Mouse (Mus musculus) urinary bladder, adult 18-20 months (tissue): ENCODE data around the gene Epb41l4b.

ENCODE experiments used
- DNase-seq, 2 experiments: peaks; one replicate each; pipeline ENCODE4 v3.0.0; 2022; ENCODE audit warnings: low spot score in 2 of 2, mixed read lengths in 2 of 2

Gene Epb41l4b

DNA sequence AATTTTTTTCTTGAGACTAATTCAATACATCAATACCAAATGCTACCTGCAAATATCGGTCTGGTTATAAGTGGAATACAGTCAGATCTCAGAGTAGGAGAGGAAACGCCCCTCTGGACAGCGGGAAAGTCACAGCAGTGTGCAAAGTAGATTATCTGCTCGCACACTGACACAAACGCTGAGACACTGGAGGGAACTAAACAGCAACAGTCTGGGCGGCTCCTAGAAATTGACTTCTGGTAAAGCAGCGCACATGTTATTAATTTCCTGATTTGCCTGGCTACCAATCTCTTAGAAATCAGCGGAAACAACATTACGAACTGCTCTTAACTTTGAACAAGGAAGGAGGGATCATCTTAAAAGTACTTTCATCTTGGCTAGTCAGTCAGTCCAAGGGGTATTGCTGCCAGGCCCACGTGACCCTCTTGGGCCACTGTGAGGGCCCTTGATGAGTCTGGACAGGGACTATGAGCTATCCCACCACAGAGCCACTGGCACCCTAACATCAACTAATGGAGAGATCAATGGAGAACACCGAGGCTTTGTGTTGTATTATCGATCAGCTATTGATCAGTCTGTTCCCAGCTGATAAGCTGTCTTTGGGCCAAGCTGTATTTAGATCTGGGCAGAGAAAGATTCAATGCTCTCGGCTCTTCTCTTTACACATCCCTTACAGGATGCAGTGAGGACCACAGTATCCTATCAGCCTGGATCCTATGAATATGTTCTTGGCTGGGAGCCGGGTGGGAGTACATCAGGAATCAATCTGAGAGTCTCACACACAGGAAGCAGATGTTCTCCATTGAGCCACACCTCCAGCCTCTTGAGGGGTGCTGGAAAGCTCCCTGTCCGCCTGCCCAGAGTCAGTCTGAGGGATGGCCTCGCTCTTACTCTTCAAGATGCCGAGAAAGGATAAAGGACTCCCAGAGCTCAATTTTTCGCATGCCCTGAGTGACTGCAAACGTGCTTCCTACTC, 28.3 kb downstream of the Epb41l4b start:
- DNase-seq = no peak

DNA sequence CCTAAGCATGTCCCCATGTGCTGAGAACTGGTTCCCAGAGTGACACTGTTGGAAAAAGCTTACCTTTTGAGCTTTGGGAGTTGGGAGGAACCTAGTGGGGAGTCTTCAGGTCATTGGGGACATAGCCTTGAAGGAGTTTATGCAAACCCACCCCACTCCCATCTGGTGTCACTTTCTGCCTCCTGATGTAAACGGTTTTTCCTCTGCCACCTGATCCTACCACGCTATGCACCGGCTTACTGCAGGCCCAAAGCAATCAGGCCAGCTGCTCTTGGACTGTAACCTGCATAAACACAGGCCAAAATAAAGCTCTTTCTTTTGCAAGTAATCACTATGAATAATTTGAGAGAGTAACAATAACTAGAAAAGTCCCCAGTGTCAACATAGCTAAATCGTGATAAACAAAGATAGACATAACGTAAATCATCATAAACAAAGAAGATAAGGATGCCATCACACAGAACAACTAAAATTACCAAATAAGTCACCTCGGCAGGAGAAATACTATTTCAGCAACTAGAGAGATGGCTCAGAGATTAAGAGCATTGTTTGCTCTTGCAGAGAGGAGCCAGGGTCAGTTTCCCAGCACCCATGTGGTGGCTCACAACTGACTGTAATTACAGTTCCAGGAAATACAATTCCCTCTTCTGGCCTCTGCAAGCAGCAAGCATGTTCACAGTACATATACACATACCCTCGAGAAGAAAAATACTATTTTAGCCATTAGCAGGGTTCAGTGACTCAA, 29.6 kb downstream of the Epb41l4b start:
- no peak for DNase-seq

DNA sequence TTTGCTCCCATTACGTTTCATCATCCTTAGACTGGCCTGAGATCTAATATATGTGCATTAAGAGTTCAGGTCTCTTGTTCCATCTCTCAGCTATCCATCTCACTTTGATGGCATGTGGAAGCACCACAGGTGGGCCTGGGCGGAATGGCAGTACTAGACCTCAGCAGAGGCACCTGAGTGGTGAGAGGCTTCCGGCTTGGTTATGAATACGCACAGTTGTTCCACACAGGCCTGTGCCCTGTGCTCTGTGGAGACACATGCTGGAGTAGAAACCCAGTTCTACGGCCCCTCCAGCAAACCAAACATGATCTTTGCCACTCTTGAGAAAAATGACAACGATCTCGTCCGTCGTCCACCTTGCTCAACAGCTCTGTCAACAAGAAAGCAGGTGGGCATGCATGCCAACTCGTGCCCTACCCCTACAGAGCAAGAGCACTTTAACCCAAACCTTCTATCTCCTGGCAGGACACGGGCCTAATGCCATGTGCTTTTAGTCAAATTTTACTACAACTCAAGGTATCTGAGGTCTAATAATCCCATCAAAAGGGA, 31.2 kb downstream of the Epb41l4b start:
- no peak for DNase-seq

GRCm38 (mm10) chr4:57111411-57111810, 31.8 kb downstream of the Epb41l4b start:
- DNase-seq = no peak

DNA sequence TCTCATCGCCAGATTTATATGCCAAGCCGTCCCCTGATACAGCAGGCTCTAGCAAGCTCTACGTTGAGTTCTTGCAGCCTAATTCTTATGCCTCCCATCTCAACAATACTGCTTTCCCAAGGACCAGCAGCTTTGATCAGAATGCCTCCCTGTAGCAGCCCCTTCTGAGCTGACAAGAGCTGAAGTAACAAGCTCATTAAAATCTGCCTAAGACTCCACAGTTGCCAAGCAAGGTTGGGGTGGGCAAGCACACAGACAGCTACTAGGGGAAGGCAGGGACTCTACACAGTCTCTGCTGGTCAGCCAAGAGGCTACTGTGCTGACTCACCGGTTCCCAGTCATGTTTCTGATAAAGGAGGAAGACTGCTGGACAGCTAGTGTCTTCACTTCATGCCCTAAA, 33.7 kb downstream of the Epb41l4b start:
- DNase-seq = no peak

DNA sequence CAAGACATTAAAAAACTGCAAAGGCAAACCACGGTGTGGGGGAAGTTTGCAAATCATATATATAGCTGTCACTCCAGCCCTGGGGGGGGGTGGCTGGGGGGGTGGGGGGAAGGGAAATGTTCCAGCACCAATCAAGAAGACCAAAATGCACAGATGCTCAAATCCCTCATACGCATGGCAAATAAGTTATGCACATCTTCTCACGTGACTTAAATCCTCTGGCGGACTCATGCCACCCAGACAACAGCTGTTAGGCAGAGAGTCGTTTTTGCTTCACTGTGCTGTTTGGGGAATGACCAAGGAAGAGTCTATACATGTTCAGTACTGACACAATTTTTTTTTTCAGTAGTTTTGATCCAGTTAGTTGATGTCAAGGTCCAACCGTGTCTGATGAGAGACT, 37.9 kb downstream of the Epb41l4b start:
- DNase-seq = no peak

DNA sequence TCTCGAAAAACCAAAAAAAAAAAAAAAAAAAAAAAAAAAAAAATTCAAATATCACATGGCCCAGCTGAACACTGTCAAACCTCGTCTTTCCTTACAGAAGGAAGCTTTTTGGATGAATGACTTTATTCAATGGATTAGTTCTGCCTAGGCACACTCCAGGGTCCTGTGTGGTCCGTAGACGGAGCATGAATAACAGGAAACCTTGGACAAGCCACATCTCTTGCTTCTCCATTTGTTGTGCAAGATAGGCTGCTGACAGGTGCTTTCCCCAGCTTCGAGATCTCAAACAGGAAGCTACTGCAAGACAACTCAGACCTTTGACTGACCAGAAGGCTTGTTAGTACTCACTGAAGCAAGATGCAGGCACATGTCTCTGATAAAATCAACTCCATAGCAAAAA, 39.4 kb downstream of the Epb41l4b start:
- DNase-seq = no peak

DNA sequence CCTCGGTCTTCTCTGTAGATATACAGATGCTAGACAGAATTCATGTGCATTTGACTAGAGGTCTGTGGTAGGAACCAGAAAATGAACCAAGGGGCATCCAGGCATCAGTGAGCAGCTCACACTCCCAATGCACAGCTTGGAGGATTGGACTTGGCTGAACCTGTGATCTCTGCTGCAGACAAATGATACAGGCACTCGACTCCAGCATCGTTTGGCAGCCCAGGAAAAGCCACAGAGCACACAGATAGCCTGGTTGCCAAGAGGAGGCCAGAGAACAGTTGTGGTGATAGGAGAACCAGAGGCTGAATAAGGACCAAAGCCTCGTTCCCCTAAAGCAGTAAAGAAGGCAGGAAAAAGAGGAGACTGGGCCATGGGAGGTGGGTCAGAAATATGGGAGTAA, 42.1 kb downstream of the Epb41l4b start:
- DNase-seq = no peak

DNA sequence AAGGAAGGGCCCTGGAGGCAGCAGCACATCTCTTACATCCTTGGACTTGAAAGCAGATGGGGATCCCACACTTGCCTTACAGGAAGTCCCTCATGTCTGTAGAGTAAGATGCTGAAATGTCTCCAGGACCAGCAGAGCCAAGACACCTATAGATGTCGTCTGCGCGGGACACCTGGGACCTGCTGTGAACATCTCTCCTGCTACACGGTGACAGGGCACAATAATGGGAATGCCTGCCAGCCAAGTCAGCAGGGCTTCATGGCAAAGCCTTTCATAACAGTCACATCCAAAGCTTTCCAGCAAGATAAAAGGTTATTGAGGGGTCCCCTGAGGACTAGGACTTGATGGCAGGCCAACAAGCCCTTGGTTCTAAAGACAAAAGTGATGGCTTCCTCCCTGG, 45.8 kb downstream of the Epb41l4b start:
- no peak for DNase-seq

DNA sequence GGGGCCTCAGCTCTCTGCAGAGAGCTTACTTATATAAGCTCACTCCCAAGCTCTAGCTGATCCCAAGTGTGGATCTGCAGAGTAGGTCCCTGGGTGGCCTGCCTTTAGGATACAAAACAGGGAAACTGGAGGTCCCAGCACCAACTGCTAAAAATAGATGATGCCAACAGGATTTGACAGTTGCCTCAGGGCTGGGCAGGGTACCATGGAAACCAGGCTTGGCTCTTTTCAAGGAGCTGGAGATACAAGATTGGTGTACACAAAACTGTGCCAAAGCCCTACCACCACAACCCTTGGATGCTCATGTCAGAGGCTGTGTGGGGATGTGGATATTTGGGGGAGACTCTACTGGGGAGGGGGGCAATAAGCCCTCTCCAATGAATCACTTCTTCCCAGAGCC, 47.7 kb downstream of the Epb41l4b start:
- no peak for DNase-seq

GRCm38 (mm10) chr4:57091363-57091762, 51.9 kb downstream of the Epb41l4b start:
- DNase-seq = no peak

DNA sequence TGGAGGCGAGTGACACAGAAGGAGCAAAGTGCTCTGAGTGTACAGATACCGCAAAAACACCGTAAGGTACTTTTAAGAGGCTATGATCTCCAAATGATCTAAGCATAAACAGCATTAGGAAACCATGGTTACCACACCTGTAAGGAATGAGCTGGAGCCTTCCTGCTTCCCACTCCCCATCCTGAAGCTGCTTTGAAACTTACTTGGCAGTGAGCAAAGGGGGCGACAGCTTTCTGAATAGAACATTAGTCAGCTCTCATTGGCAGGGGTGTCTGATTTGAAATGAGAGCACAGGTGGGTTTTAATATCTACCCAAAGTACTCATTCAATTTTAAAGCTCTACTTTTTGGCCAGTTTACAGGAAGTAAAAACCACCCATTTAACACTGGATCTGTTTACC, 54.9 kb downstream of the Epb41l4b start:
- DNase-seq = no peak

DNA sequence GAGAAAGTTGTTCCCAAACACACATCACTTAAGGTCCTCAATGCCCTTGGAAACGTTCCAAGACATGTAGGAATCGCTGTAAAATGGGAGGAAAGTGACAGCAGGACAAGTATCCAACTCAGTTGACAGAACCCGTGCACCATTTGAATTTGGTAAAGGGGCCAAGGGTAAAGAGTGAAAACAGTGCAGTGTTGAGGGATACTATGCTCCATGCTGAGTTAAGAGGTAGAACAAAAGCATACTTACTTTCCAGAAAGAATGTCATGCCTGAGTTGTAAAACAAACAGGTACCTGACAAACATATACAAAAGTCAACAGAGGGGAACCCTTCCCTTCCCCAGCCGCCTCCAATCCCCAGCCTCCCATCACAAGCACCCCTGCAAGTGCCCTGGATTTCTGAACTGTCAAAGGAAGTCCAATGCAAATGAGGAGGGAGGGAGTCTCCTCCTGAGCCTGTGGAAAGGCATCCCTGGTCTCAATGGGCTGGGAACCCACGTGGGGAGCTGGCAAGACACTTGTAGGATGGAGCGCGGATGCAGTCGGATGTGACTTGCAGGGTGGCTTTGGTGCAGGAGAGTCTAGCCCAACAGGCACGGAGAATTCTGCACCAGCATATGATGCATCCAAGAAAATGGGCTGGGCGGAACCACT, 57.4 kb downstream of the Epb41l4b start:
- DNase-seq = no peak

GRCm38 (mm10) chr4:57083653-57084052, 59.6 kb downstream of the Epb41l4b start:
- no peak for DNase-seq

DNA sequence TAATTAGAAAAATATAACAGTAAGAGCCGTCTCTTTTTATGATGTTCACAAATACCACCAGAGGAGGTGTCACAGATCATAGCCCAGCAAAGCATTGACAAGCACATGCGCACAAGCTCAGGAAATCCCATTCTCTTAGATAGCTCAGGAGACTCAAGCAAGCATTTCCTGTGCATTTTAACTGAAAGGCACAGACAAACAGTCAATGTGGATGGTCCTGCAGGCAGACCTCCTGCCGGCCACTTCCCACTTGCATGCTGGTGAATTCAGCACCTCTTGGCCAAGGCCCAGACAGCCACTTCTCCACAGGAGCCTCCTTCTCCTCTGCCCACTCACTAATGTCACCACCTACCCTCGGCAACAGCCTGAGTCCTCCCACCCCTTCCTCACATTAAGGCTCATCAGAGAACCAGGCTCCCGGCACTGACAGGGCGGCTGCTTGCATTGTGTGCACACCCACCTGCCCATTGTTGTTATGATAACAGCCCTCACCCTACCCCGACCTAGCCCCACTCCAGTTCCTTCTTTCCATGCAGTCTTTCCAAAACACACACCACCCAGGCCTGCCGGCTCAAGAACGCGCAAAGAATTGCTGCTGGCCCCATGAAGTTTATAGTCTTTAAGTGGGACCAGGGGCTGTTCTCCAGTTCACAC, 60.3 kb downstream of the Epb41l4b start:
- DNase-seq = no peak

- DNase-seq = no peak
Measured at GRCm38 (mm10) chr4:57081463-57081862, 61.8 kb downstream of the Epb41l4b start.

DNA sequence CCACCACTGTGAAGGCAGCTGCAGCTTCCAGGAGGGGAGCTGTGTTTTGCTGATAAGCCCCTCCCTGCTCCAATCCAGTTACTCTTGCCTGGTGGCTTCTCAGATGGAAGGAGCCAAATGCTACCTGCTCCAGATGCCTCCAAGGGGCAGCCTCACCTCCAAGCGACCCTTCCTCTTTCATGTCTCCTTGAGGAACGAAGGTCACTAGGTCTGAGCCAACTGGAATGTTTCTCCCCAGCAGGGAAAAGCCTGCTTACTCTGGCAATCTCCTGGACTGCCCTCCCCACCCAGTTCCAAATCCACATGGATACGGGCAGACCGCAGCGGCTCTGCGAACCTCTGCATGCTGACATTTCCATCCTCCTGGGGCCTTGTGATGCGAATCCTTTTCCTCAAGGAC, 69.4 kb downstream of the Epb41l4b start:
- DNase-seq = no peak

GRCm38 (mm10) chr4:57073174-57073573, 70.1 kb downstream of the Epb41l4b start:
- no peak for DNase-seq

GRCm38 (mm10) chr4:57070640-57071039, 72.6 kb downstream of the Epb41l4b start:
- peak in 1 of 2 experiments; percentile 3 for DNase-seq

DNA sequence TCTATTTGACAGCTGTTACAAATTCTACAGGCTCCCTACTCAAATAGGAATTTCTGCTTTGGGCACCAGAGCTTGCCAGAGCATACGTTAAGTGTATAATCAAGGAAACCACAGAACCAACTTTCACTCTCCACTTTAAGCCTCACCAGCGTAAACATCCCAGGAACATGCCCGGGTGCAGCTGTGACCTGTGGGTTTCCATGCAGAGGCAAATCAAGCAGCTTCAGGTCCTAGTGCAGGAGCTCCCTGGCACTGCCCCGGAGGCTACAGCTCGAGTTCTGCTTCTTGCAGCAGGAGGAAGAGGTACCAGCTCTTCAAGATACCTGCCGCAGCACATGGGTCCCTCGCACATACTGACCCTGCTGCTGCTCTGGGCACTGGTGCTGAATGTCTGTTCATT, 74.8 kb downstream of the Epb41l4b start:
- no peak for DNase-seq

DNA sequence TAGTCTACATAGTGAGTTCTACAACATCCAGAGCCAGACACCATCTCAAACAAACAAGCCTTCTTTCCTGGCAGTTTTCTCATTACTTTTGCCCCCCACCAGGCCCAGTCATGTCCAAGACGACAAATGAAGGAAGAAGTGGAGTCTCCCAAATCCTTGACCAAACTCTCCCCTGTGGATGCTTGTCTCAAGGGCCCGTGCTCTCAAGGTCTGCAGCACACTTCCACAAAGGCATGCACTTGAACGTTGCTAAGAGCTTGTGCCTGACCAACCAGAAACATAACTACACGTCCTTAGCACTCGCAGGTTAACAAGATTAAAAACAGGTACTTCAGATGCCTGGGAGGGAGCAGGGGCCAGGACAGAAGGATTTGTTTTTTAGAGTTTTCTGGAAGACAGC, 75.4 kb downstream of the Epb41l4b start:
- no peak for DNase-seq

DNA sequence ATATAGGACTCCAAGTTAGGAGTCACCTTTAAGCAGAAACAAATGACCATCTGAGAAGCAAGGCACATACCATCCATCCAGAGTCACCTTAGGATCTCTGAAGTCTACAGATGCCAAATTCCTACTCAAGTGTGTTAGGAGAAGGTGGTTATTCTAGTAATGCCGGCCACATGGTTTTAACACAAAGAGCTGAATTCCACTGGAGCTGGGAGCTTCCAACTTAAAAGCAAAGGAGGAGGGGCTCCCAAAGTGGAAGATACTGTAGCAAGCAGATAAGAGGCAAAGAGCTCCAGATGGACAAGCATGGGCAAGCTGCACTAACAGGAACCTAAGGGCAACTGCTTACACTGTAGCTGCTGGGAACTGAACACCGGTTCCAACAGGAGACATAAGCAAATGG, 76.3 kb downstream of the Epb41l4b start:
- DNase-seq = no peak
